Mouse (Mus musculus) stomach, embryonic 15.5 days (tissue): ENCODE data around the gene Olfr1388. TPM values are rescaled to one million over a fixed set of nuclear protein-coding genes. Genes with fewer than 3 reads are reported as not detected.

Experiments
- polyA plus RNA-seq: library from polyadenylated mRNA; unstranded; fragments of >200 nt; fragmentation: Nextera tagmentation; extraction: Ambion mirVana; gene quantifications from 2 replicates; pipeline ENCODE4 v1.2.1, GENCODE M21; 2015

Gene Olfr1388
- polyA plus RNA-seq, 1 experiment from 2014 or later = 0.15 TPM

Other genes with a start within 250 kb of the Olfr1388 start
- 1.7 and 2.5 TPM in 2 replicates for gene Btnl9, start 249.5 kb upstream of the Olfr1388 start, polyA plus RNA-seq
- 31.0 and 34.2 TPM in 2 replicates for gene Zfp62, start 233.3 kb upstream of the Olfr1388 start, polyA plus RNA-seq
- 59.3 and 59.9 TPM in 2 replicates for gene Mgat1, start 192.4 kb upstream of the Olfr1388 start, polyA plus RNA-seq
- not detected in 2 replicates for gene Olfr1393, start 158.3 kb upstream of the Olfr1388 start, polyA plus RNA-seq
- 0.06 TPM in 1 of 2 replicates, not detected in the other for gene Olfr1392, start 151.3 kb upstream of the Olfr1388 start, polyA plus RNA-seq
- gene Olfr10, start 131.9 kb upstream of the Olfr1388 start, polyA plus RNA-seq = not detected in 2 replicates
- not detected in 2 replicates for gene Olfr1391, start 113.9 kb upstream of the Olfr1388 start, polyA plus RNA-seq
- not detected in 2 replicates for gene Olfr1390, start 101.4 kb upstream of the Olfr1388 start, polyA plus RNA-seq
- gene Olfr1389, start 13.6 kb upstream of the Olfr1388 start, polyA plus RNA-seq = not detected in 2 replicates
- gene Olfr1387, start 18.7 kb downstream of the Olfr1388 start, polyA plus RNA-seq = not detected in 2 replicates
- not detected in 2 replicates for gene Olfr1386, start 28.4 kb downstream of the Olfr1388 start, polyA plus RNA-seq
- 0.04 TPM in 1 of 2 replicates, not detected in the other for gene Olfr1385, start 52.4 kb downstream of the Olfr1388 start, polyA plus RNA-seq
- not detected in 2 replicates for gene Olfr1384, start 70.1 kb downstream of the Olfr1388 start, polyA plus RNA-seq
- gene Olfr1383, start 83.0 kb downstream of the Olfr1388 start, polyA plus RNA-seq = not detected in 2 replicates
- not detected in 2 replicates for gene Olfr1382, start 91.6 kb downstream of the Olfr1388 start, polyA plus RNA-seq
- not detected in 2 replicates for gene Olfr1381, start 106.8 kb downstream of the Olfr1388 start, polyA plus RNA-seq
- not detected in 2 replicates for gene Olfr1380, start 120.3 kb downstream of the Olfr1388 start, polyA plus RNA-seq
- gene Flt4, start 172.6 kb downstream of the Olfr1388 start, polyA plus RNA-seq = 4.9 and 5.7 TPM in 2 replicates
- gene Scgb3a1, start 227.0 kb downstream of the Olfr1388 start, polyA plus RNA-seq = not detected in 2 replicates